Mouse (Mus musculus) kidney, postnatal 0 days (tissue): ENCODE measurements at regions not wholly inside any gene's neighbourhood (a gene's known extent, or its start where the extent isn't known, plus 50 kb on each side); places are given as distances from the start of the nearest gene placed in this dataset.

Experiments
- ATAC-seq: fragments of 200-750 bp; cut with Nextera tagmentation; replicated peaks from 2 replicates; pipeline ENCODE4 v1.8.0; 2017; ENCODE audit warnings: low read depth, moderate number of reproducible peaks, moderate TSS enrichment, moderate library complexity; ENCODE audit not compliant: low FRiP score
- DNase-seq: peaks from one replicate; pipeline ENCODE4 v3.0.0-alpha.2; 2016; ENCODE audit warnings: low spot score
- H3K27ac ChIP-seq: fragments of 300-500 bp; sonication (generic); 2 replicates; pipeline ENCODE4 v1.5.1; 2014; ENCODE audit warnings: mild to moderate bottlenecking
- H3K27me3 ChIP-seq: fragments of 300-500 bp; sonication (generic); 2 replicates; pipeline ENCODE4 v1.6.1; 2014; ENCODE audit warnings: low read length, mixed read lengths; ENCODE audit not compliant: insufficient read depth
- H3K36me3 ChIP-seq: fragments of 300-500 bp; sonication (generic); 2 replicates; pipeline ENCODE4 v1.6.1; 2014; ENCODE audit warnings: low read length, mixed read lengths; ENCODE audit not compliant: insufficient read depth
- H3K4me1 ChIP-seq: fragments of 300-500 bp; sonication (generic); replicated peaks from 2 replicates; pipeline ENCODE4 v1.6.1; 2014; ENCODE audit warnings: antibody characterized with exemption, low read length, mixed read lengths; ENCODE audit not compliant: insufficient read depth
- H3K4me2 ChIP-seq: fragments of 300-500 bp; sonication (generic); 2 replicates; pipeline ENCODE4 v1.6.1; 2014; ENCODE audit warnings: mild to moderate bottlenecking, low read length, moderate library complexity, mixed read lengths
- H3K4me3 ChIP-seq: fragments of 300-500 bp; sonication (generic); replicated peaks from 2 replicates; pipeline ENCODE4 v1.5.1; 2014; ENCODE audit warnings: low read depth, low read length
- H3K9ac ChIP-seq: fragments of 300-500 bp; sonication (generic); 2 replicates; pipeline ENCODE4 v1.6.1; 2014; ENCODE audit warnings: low read depth, low read length
- H3K9me3 ChIP-seq: fragments of 300-500 bp; sonication (generic); replicated peaks from 2 replicates; pipeline ENCODE4 v1.6.1; 2016; ENCODE audit warnings: low read length, inconsistent platforms, mixed read lengths
- CTCF ChIP-seq: IDR thresholded peaks from 2 replicates; pipeline ENCODE4 v1.5.1; 2016; ENCODE audit warnings: antibody characterized with exemption, low read depth, mild to moderate bottlenecking, moderate library complexity
- WGBS: fragments of 180-500 bp; shearing (Covaris S2); extraction: QIAGEN DNeasy Blood & Tissue Kit; methylation state at CpG from one replicate; pipeline ENCODE4 v1.1.7; 2014; 5-methylcytosine and 5-hydroxymethylcytosine counted together

DNA sequence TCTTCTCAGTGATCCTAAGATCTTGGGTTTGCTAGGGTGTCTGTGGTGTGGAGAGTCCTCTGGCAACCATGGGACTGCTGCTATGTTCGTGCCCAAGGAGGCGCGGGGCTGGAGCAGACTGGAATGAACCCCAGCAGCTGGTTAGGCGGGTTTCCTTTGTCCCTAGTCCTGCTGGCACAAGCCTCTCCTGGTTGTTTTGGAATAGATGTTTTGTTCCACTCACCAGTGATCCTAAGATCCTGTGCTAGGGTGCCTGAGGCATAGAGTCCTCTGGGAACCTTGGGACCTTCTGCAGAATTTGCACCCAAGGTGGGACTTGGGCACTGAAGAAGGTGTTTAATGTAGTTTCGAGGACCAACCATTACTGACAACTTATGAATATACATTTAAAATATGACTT lies 1205.9 kb upstream of the Gm8797 start:
- no peaks in the 10 kb centered on the region for H3K36me3 ChIP-seq
- DNase-seq (no peak), ATAC-seq (no peak)
- no peak overlapping the region for H3K9ac ChIP-seq
- 83% methylated on average over 5 of the region's 5 CpGs for WGBS
- no peaks in the 10 kb centered on the region for H3K9me3 ChIP-seq
- H3K4me1 ChIP-seq = no peaks in the 10 kb centered on the region
- no peak for TF ChIP-seq CTCF
- no peak overlapping the region for H3K4me2 ChIP-seq
- no peak overlapping the region for H3K27ac ChIP-seq
- no peaks in the 10 kb centered on the region for H3K27me3 ChIP-seq
- no peak overlapping the region for H3K4me3 ChIP-seq

DNA sequence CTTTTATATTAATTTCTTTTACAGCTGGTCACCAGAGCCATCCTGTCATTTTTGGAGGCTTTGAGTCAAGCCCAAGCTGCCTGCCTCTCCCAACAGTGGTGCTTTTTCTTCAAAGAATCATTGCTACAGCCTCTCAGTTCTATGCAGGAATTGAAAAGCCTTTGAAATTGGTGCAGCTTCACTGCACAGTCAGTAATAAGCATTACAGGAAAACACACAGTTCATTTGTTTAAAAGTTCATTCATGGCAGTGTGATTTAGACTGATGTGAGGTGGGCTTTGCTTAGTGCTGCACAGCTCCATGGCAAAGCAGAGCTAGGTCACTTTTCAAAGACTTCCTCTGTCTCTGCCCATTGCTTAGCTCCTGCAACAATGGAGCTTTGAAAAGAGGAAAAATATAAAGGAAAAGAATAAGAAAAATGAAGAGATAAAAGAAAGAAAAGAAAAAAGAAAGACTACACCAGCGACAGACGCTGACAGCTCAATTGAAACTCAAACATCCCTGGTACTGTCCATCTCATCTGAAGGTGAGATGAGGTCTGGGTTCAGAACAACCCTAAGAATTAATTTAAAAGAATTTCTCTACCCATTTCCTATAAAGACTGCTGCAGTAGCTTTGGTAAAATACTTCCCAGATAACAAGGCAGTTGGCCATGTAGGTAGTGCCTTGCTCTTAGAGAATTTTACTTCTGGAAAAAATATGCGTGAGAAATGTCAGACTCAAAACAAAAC lies 1204.3 kb upstream of the Gm8797 start:
- no peak for DNase-seq

DNA sequence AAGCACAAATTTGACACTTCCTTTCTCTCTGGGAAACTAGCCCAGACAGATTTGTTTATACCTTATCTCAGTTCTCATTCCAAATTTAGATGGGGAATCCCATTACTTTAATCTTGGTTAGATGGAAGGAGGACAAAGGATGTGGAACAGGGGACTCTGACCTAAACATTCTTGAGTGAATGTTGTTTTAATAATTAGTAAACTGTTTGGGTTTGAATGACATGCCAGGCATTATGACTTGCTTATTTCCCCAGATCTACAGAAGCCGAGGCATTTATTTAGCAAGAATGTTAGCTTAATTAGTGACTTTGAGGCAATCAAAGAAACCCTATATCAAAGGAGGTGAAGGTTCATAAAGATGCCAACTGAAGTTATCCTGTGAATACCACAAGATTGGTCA lies 1189.9 kb upstream of the Gm8797 start:
- TF ChIP-seq CTCF = no peak
- no peak for ATAC-seq
- WGBS = 58% methylated on average over 1 of the region's 1 CpGs
- Histone ChIP-seq H3K4me3 (no peak overlapping the region), H3K9me3 (no peaks in the 10 kb centered on the region), H3K27ac (no peak overlapping the region), H3K4me1 (no peaks in the 10 kb centered on the region), H3K27me3 (no peaks in the 10 kb centered on the region), H3K9ac (no peak overlapping the region), H3K4me2 (no peak overlapping the region), H3K36me3 (no peaks in the 10 kb centered on the region)
- DNase-seq = no peak

More for the DNA sequence above, 1204.3 kb upstream of the Gm8797 start:
- Histone ChIP-seq H3K9ac (no peak overlapping the region), H3K36me3 (no peaks in the 10 kb centered on the region), H3K27me3 (no peaks in the 10 kb centered on the region), H3K9me3 (no peaks in the 10 kb centered on the region), H3K4me3 (no peak overlapping the region), H3K27ac (no peak overlapping the region), H3K4me1 (no peaks in the 10 kb centered on the region), H3K4me2 (no peak overlapping the region)
- no peak for TF ChIP-seq CTCF
- 93% methylated on average over 3 of the region's 3 CpGs for WGBS
- no peak for ATAC-seq

DNA sequence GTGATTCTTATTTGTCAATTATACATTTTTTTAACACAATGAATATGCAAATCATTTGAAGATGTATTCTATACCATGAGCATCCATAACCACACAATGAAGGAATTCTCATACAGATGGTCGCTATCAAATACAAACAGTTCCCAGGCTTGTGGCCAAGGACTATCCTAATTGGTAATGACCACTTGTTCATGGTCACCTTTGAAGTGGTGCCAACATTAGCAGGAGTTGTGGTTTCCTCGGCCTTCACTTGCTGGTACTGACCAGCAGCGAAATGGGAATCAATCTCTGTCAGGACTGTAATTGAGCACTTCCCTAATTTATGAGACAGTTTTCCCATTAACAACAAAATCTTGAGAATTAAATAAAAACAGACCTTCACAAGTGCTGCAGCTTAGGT lies 1168.1 kb upstream of the Gm8797 start:
- H3K4me1 ChIP-seq = no peaks in the 10 kb centered on the region
- H3K27ac ChIP-seq = no peak overlapping the region
- no peak overlapping the region for H3K4me2 ChIP-seq
- TF ChIP-seq CTCF = no peak
- H3K4me3 ChIP-seq = no peak overlapping the region
- no peaks in the 10 kb centered on the region for H3K27me3 ChIP-seq
- H3K9ac ChIP-seq = no peak overlapping the region
- no peaks in the 10 kb centered on the region for H3K9me3 ChIP-seq
- 57% methylated on average over 3 of the region's 3 CpGs for WGBS
- H3K36me3 ChIP-seq = no peaks in the 10 kb centered on the region
- DNase-seq = peak; percentile 9
- no peak for ATAC-seq

DNA sequence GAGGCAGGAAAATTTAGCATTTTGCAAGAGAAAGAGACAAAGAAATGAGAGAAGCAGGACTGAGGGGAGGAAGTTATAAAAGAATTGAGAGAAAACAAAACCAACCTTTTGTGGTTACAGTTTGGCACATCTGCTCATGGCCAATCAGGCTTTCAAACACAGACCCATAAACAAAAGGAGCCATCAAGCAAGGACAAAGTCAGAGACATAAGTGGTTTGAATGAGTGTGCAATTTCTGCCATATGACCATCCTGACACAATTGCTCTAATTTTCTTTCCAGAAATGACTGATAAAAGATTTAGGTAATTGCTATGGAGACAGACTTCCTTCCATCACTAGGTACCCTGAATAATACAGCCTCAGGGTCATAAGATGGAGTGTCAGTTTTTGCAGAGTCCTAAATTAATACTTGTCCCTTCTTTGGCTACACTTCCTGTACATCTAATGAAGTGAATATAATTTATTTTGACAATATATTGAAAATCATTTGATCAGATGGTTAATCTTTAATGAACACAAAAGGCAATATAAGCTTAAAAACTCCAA lies 1156.6 kb upstream of the Gm8797 start:
- Histone ChIP-seq H3K9ac (no peak overlapping the region), H3K4me3 (no peak overlapping the region), H3K36me3 (no peaks in the 10 kb centered on the region), H3K9me3 (no peaks in the 10 kb centered on the region), H3K27me3 (no peaks in the 10 kb centered on the region), H3K4me1 (no peaks in the 10 kb centered on the region), H3K27ac (no peak overlapping the region), H3K4me2 (no peak overlapping the region)
- DNase-seq (no peak), ATAC-seq (no peak)
- TF ChIP-seq CTCF = no peak

DNA sequence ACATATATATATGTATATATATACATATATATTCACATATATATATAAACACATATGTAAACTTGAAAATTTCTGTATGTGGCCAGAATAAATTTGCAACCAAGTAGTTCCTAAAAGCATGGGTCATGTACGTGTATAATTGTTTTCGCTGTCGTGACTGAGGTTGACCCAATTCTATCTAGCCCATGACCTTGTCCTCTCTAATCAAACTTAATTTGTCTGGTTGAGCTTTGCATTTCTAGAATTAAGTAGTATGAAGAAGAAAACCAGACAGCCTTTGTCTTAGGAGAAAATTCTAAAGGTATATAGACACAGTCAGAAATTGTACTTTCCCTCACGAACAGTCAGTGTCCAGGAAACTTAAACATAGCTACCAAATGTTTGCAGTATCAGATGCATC lies 1156.1 kb upstream of the Gm8797 start:
- 87% methylated on average over 4 of the region's 4 CpGs for WGBS

More for the DNA sequence above, 1156.1 kb upstream of the Gm8797 start:
- H3K4me3 ChIP-seq = no peak overlapping the region
- ATAC-seq (no peak), DNase-seq (no peak)
- H3K4me1 ChIP-seq = no peaks in the 10 kb centered on the region
- H3K27me3 ChIP-seq = no peaks in the 10 kb centered on the region
- no peaks in the 10 kb centered on the region for H3K9me3 ChIP-seq
- H3K27ac ChIP-seq = no peak overlapping the region
- H3K4me2 ChIP-seq = no peak overlapping the region
- no peak overlapping the region for H3K9ac ChIP-seq
- no peak for TF ChIP-seq CTCF
- no peaks in the 10 kb centered on the region for H3K36me3 ChIP-seq
